Mouse (Mus musculus): ENCODE data around the gene Adgrd1.

Adgrd1 gene

GRCm38 (mm10) chr5:129096511-129096910 is at the start of gene Adgrd1:
Gene Adgrd1 (plus strand): TSS chr5:129096750.
- DNase-seq, result peak; percentile 40

- no peak for DNase-seq
These were observed 47.2 kb upstream of the Adgrd1 start for GRCm38 (mm10) chr5:129049372-129049771.

- DNase-seq, result no peak
These were observed 44.6 kb upstream of the Adgrd1 start for GRCm38 (mm10) chr5:129051910-129052309.

- no peak for DNase-seq
These were observed 43.8 kb upstream of the Adgrd1 start for GRCm38 (mm10) chr5:129052636-129053355.

- no peak for DNase-seq
These were observed 41.8 kb upstream of the Adgrd1 start for GRCm38 (mm10) chr5:129054675-129055284.

GRCm38 (mm10) chr5:129059116-129059515 is 37.4 kb upstream of the Adgrd1 start:
- no peak for DNase-seq

- peak; percentile 76 for DNase-seq
These were observed 35.0 kb upstream of the Adgrd1 start for GRCm38 (mm10) chr5:129061579-129061978.

- DNase-seq, result peak; percentile 79
These were observed 33.3 kb upstream of the Adgrd1 start for GRCm38 (mm10) chr5:129063037-129063791.

GRCm38 (mm10) chr5:129063792-129064087 is 32.8 kb upstream of the Adgrd1 start:
- DNase-seq, result no peak

- no peak for DNase-seq
These were observed 32.4 kb upstream of the Adgrd1 start for GRCm38 (mm10) chr5:129064186-129064585.

- no peak for DNase-seq
These were observed 31.2 kb upstream of the Adgrd1 start for GRCm38 (mm10) chr5:129065301-129065700.

GRCm38 (mm10) chr5:129065946-129066345 is 30.6 kb upstream of the Adgrd1 start:
- peak; percentile 73 for DNase-seq

GRCm38 (mm10) chr5:129066541-129067230 is 29.9 kb upstream of the Adgrd1 start:
- DNase-seq, result peak; percentile 24

- DNase-seq, result peak; percentile 30
These were observed 29.2 kb upstream of the Adgrd1 start for GRCm38 (mm10) chr5:129067231-129067834.

- no peak for DNase-seq
These were observed 24.7 kb upstream of the Adgrd1 start for GRCm38 (mm10) chr5:129071761-129072280.

GRCm38 (mm10) chr5:129073404-129073803 is 23.1 kb upstream of the Adgrd1 start:
- no peak for DNase-seq

GRCm38 (mm10) chr5:129076098-129076497 is 20.5 kb upstream of the Adgrd1 start:
- DNase-seq, result no peak

GRCm38 (mm10) chr5:129077240-129077639 is 19.3 kb upstream of the Adgrd1 start:
- DNase-seq, result no peak

GRCm38 (mm10) chr5:129081521-129081920 is 15.0 kb upstream of the Adgrd1 start:
- DNase-seq, result no peak

- DNase-seq, result no peak
These were observed 11.4 kb upstream of the Adgrd1 start for GRCm38 (mm10) chr5:129085153-129085552.

GRCm38 (mm10) chr5:129092345-129093065 is 4.0 kb upstream of the Adgrd1 start:
- no peak for DNase-seq

- no peak for DNase-seq
These were observed 3.4 kb upstream of the Adgrd1 start for GRCm38 (mm10) chr5:129093158-129093557.
